Comparison of ENCODE assay signal across 8 mouse cellular contexts in the genomic region with DNA sequence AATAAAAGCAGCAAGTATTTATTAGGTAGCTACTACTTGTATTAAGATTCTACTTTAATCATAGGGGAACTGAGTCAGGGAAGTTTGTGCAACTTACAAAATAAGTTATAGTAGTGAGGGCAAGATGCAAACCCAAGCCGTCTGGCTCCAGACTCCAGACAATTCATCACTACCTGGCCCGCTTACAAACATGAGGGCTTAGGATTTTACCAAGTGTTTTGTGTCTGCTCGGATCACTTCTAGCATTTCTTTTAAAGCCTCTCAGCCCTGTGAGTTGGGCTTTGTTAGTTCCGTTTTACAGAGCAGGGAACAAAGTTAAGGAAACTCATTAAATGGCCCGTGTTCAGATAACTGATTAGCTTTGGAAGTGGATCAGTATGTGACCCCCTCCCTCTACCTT. TPM values are rescaled to one million over a fixed set of nuclear protein-coding genes. Genes with fewer than 3 reads are reported as not detected.
A peak's percentile ranks its signal among the peaks of the same experiment; 100 is the strongest.
DNase-seq lines count a peak whose midpoint lies in the region; ATAC-seq and TF ChIP-seq lines count a peak whose summit lies in the region.

No protein-coding gene starts in this region.

- WGBS in liver, embryonic 11.5 days: 59% methylated on average over 5 of the region's 5 CpGs
- WGBS in liver, postnatal 0 days (ENCODE audit: insufficient replicate concordance): 68% methylated on average over 5 of the region's 5 CpGs
- 19% methylated on average over 5 of the region's 5 CpGs for WGBS in embryonic facial prominence, embryonic 15.5 days
- 40% methylated on average over 5 of the region's 5 CpGs for WGBS in hindbrain, embryonic 16.5 days
- WGBS in neural tube, embryonic 12.5 days: 30% methylated on average over 5 of the region's 5 CpGs

- no peaks in the 10 kb centered on the region; the same call in none of the 2 replicates for H3K4me1 ChIP-seq in liver, embryonic 11.5 days (replicated peaks; ENCODE audit: control insufficient read depth, insufficient read depth, low read length)
- peaks cover 9% of the 10 kb centered on the region for H3K4me1 ChIP-seq in liver, postnatal 0 days (ENCODE audit: insufficient read depth)
- peaks cover 29% of the 10 kb centered on the region for H3K4me1 ChIP-seq in embryonic facial prominence, embryonic 15.5 days
- H3K4me1 ChIP-seq in hindbrain, embryonic 16.5 days (ENCODE audit: control insufficient read depth, insufficient read depth, low read depth, low read length): peaks cover 21% of the 10 kb centered on the region
- peaks cover 21% of the 10 kb centered on the region; the same call in 1 of the 2 replicates for H3K4me1 ChIP-seq in neural tube, embryonic 12.5 days

- H3K9me3 ChIP-seq in liver, embryonic 11.5 days (ENCODE audit: control insufficient read depth, low read length): no peaks in the 10 kb centered on the region
- no peaks in the 10 kb centered on the region for H3K9me3 ChIP-seq in liver, postnatal 0 days (ENCODE audit: low read length)
- no peaks in the 10 kb centered on the region for H3K9me3 ChIP-seq in embryonic facial prominence, embryonic 15.5 days (replicated peaks)
- H3K9me3 ChIP-seq in hindbrain, embryonic 16.5 days (ENCODE audit: control insufficient read depth, low read length): no peaks in the 10 kb centered on the region
- H3K9me3 ChIP-seq in neural tube, embryonic 12.5 days: no peaks in the 10 kb centered on the region

- H3K4me3 ChIP-seq in liver, embryonic 11.5 days (ENCODE audit: low read depth, low read length): peak overlapping the region; percentile 67; the same call in 1 of the 2 replicates
- H3K4me3 ChIP-seq in liver, postnatal 0 days (ENCODE audit: low read depth, low read length): no peak overlapping the region
- peak overlapping the region; percentile 89 for H3K4me3 ChIP-seq in embryonic facial prominence, embryonic 15.5 days (replicated peaks)
- H3K4me3 ChIP-seq in hindbrain, embryonic 16.5 days (ENCODE audit: low read length): 0 out of 2 replicates have a peak overlapping the region, but pooled peaks have one; percentile 11
- H3K4me3 ChIP-seq in neural tube, embryonic 12.5 days: no peak overlapping the region

- no peak for TF ChIP-seq CTCF in liver, postnatal 0 days (IDR thresholded peaks at IDR 0.05; ENCODE audit: low read depth)

- no peak for DNase-seq in liver, embryonic 11.5 days (ENCODE audit: low spot score)
- no peak for DNase-seq in liver, postnatal 0 days
- no peak for DNase-seq in adrenal gland, postnatal 14 days
- DNase-seq in spleen, postnatal 14 days (ENCODE audit: low spot score in 2 of 2): no peak
- no peak for DNase-seq in right cerebral cortex, adult 18-20 months

- ATAC-seq in liver, embryonic 11.5 days (replicated peaks; ENCODE audit: low FRiP score): no peak
- no peak for ATAC-seq in liver, postnatal 0 days
- ATAC-seq in embryonic facial prominence, embryonic 15.5 days (ENCODE audit: insufficient number of reproducible peaks, low FRiP score, low TSS enrichment, low read depth): no peak
- no peak for ATAC-seq in hindbrain, embryonic 16.5 days
- ATAC-seq in neural tube, embryonic 12.5 days (ENCODE audit: low FRiP score, low read depth): no peak

- no peaks in the 10 kb centered on the region; the same call in 1 of the 2 replicates for H3K36me3 ChIP-seq in liver, embryonic 11.5 days (ENCODE audit: control insufficient read depth, insufficient read depth, low read length)
- H3K36me3 ChIP-seq in liver, postnatal 0 days (replicated peaks; ENCODE audit: insufficient read depth, low read length): no peaks in the 10 kb centered on the region
- 0 out of 2 replicates have a peak, but pooled peaks cover 14% of the 10 kb centered on the region for H3K36me3 ChIP-seq in embryonic facial prominence, embryonic 15.5 days
- H3K36me3 ChIP-seq in hindbrain, embryonic 16.5 days (ENCODE audit: control insufficient read depth, insufficient read depth, low read length): no peaks in the 10 kb centered on the region
- peaks cover 8% of the 10 kb centered on the region; the same call in 1 of the 2 replicates for H3K36me3 ChIP-seq in neural tube, embryonic 12.5 days

- H3K27ac ChIP-seq in liver, embryonic 11.5 days (ENCODE audit: low read depth, low read length): no peak overlapping the region
- H3K27ac ChIP-seq in liver, postnatal 0 days (ENCODE audit: low read depth): no peak overlapping the region
- H3K27ac ChIP-seq in embryonic facial prominence, embryonic 15.5 days (replicated peaks): peak overlapping the region; percentile 93
- no peak overlapping the region for H3K27ac ChIP-seq in hindbrain, embryonic 16.5 days (ENCODE audit: low read depth, low read length)
- no peak overlapping the region for H3K27ac ChIP-seq in neural tube, embryonic 12.5 days

- H3K27me3 ChIP-seq in liver, embryonic 11.5 days (replicated peaks; ENCODE audit: control insufficient read depth, insufficient read depth, low read length): peaks cover 11% of the 10 kb centered on the region; the same call in 1 of the 2 replicates
- peaks cover 14% of the 10 kb centered on the region for H3K27me3 ChIP-seq in liver, postnatal 0 days (ENCODE audit: insufficient read depth, low read length)
- no peaks in the 10 kb centered on the region for H3K27me3 ChIP-seq in embryonic facial prominence, embryonic 15.5 days
- no peaks in the 10 kb centered on the region for H3K27me3 ChIP-seq in hindbrain, embryonic 16.5 days (replicated peaks; ENCODE audit: control insufficient read depth, insufficient read depth, low read length)
- no peaks in the 10 kb centered on the region for H3K27me3 ChIP-seq in neural tube, embryonic 12.5 days (replicated peaks)

- H3K4me2 ChIP-seq in liver, embryonic 11.5 days: peak overlapping the region; percentile 84
- H3K4me2 ChIP-seq in liver, postnatal 0 days (ENCODE audit: low read depth, low read length): no peak overlapping the region
- peak overlapping the region; percentile 63 for H3K4me2 ChIP-seq in embryonic facial prominence, embryonic 15.5 days (replicated peaks)
- peak overlapping the region; percentile 98 for H3K4me2 ChIP-seq in hindbrain, embryonic 16.5 days (ENCODE audit: low read length)
- peak overlapping the region; percentile 88 for H3K4me2 ChIP-seq in neural tube, embryonic 12.5 days (replicated peaks)

- no peak for TF ChIP-seq EP300 in liver, postnatal 0 days (IDR thresholded peaks at IDR 0.05; ENCODE audit: low read depth)

- no peak overlapping the region for H3K9ac ChIP-seq in liver, embryonic 11.5 days (ENCODE audit: low read depth, low read length)
- no peak overlapping the region for H3K9ac ChIP-seq in liver, postnatal 0 days (replicated peaks)
- H3K9ac ChIP-seq in embryonic facial prominence, embryonic 15.5 days: no peak overlapping the region
- H3K9ac ChIP-seq in hindbrain, embryonic 16.5 days (ENCODE audit: low read depth, low read length): no peak overlapping the region; the same call in 1 of the 2 replicates
- no peak overlapping the region for H3K9ac ChIP-seq in neural tube, embryonic 12.5 days

RNA-seq across cellular contexts. Expression of gene Fstl1, which starts 1.9 kb away (rescaled TPM):
- polyA plus RNA-seq in liver, embryonic 11.5 days (2014; fragmentation: Nextera tagmentation; extraction: Ambion mirVana): 107 and 118 TPM in 2 replicates
- 14.9 and 15.5 TPM in 2 replicates for polyA plus RNA-seq in liver, postnatal 0 days (2015; fragmentation: Nextera tagmentation; extraction: Ambion mirVana)
- 725 and 741 TPM in 2 replicates for polyA plus RNA-seq in embryonic facial prominence, embryonic 15.5 days (2015; fragmentation: Nextera tagmentation; extraction: Ambion mirVana)
- polyA plus RNA-seq in hindbrain, embryonic 16.5 days (2015; fragmentation: Nextera tagmentation; extraction: Ambion mirVana): 81.2 and 110 TPM in 2 replicates
- 173 and 175 TPM in 2 replicates for polyA plus RNA-seq in neural tube, embryonic 12.5 days (2016; fragmentation: Nextera tagmentation; extraction: Ambion mirVana)
- 120 and 144 TPM in 2 replicates for total RNA-seq in adrenal gland, postnatal 14 days (2021)

Comparison
In these comparisons a context has a peak if more than half of its experiments do, and no peak if none do; other contexts are left out.
1. H3K4me3 ChIP-seq: peak in liver, embryonic 11.5 days (single experiment), embryonic facial prominence, embryonic 15.5 days (single experiment) and hindbrain, embryonic 16.5 days (single experiment); none in liver, postnatal 0 days (single experiment) and neural tube, embryonic 12.5 days (single experiment).